Mouse (Mus musculus): Measurements from ENCODE around the gene Lama2.

- no peak for TF ChIP-seq GATA1 (IDR thresholded peaks at IDR 0.05; ENCODE audit: low read length)
- TF ChIP-seq TAL1 (IDR thresholded peaks at IDR 0.05; ENCODE audit: low read length) = no peak
Measured at GRCm38 (mm10) chr10:26974224-26974623, 645.3 kb downstream of the Lama2 start.
